Mouse (Mus musculus) stomach, postnatal 0 days (tissue): ENCODE data around the gene Zic2.

Source experiments
- CTCF ChIP-seq: IDR thresholded peaks from 2 replicates; pipeline ENCODE4 v1.5.1; 2016; ENCODE audit warnings: antibody characterized with exemption, low read depth, mild to moderate bottlenecking, moderate library complexity
- EP300 ChIP-seq: optimal IDR thresholded peaks from 2 replicates; pipeline ENCODE3; 2016; ENCODE audit warnings: antibody characterized with exemption

DNA sequence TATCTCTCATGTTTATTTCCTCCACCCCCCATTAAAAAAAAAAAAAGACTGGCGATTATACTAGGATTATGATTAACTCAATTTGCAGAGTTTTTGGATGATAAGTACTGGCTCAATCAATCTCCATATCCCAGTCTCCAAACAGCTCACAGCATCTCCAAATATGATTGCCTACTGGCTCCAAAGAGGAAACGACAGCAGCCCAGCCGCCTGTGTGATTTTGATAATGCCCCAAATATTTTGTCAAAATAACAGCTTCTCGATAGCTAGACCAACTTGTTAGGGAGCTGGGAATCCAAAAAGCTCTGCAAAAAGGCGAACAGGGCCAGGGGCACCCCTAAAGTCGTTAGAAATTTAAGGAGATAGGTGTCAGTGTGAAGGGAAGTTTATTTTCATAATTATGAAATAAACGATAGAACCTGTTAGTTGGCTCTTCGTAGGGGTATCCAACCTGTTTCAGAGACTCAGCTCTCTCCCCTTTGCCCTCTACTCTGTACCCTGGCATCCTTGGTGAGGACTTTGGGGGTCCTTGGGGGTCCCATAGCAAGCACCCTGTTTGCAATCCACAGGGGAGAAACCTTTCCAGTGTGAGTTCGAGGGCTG lies 2.8 kb downstream of the Zic2 start:
- TF ChIP-seq CTCF (no peak), EP300 (no peak)
